8 mouse cellular contexts compared by ENCODE assay signal in the genomic region with DNA sequence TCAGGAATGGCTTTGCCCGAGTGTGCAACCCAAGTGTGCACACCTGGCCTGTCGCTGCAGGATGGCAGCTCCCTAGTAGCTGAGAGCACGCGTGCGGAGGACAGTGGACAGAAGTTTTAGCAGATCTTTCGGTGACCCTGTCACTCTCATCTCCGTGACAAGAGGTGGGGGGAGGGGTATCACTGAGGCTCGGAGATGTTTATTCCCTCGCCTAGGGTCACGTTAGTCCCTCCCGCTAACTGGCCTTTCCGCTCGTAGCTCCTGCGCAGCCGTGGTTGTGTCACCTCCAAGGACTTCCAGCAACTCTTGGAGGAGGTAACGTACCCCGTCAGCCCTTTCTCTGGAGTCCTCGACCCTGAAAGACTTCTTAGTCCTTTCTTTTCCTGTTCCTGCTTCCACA. TPM values are rescaled to one million over a fixed set of nuclear protein-coding genes. Genes with fewer than 3 reads are reported as not detected.
DNase-seq lines count a peak whose midpoint lies in the region; ATAC-seq and TF ChIP-seq lines count a peak whose summit lies in the region.

No protein-coding gene starts in this region.

- TF ChIP-seq EP300 in ES-Bruce4 (IDR thresholded peaks at IDR 0.05; ENCODE audit: insufficient read depth, low read depth, low read length), result no peak

- DNase-seq in embryo, embryonic 10 days (ENCODE audit: low spot score), result peak; percentile 39
- DNase-seq in embryo, embryonic 9.5 days (ENCODE audit: extremely low spot score), result no peak
- peak; percentile 39 to 57 for DNase-seq in kidney, postnatal 36 days
- no peak for DNase-seq in midbrain, embryonic 10.5 days (ENCODE audit: low spot score)
- DNase-seq in B cell, adult 2 months, result no peak

- H3K9me3 ChIP-seq in ES-Bruce4 (replicated peaks; ENCODE audit: control insufficient read depth, insufficient read depth, low read length, poor library complexity, severe bottlenecking), result peaks cover 4% of the 10 kb centered on the region
- H3K9me3 ChIP-seq in midbrain, embryonic 10.5 days (replicated peaks), result no peaks in the 10 kb centered on the region

- peak overlapping the region; percentile 30; the same call in 1 of the 2 replicates for H3K9ac ChIP-seq in ES-Bruce4 (ENCODE audit: low read depth, poor library complexity, severe bottlenecking)

- WGBS in midbrain, embryonic 10.5 days, result 1% methylated on average over 18 of the region's 18 CpGs

- ATAC-seq in erythroid progenitor cell, adult 5-6 weeks (replicated peaks; ENCODE audit: low FRiP score, poor library complexity, severe bottlenecking), result 0 out of 2 replicates have a peak, but pooled peaks have one; percentile 5
- no peak for ATAC-seq in activated CD4-positive, CD25-positive, alpha-beta regulatory T cell, adult 4 months

- no peaks in the 10 kb centered on the region for H3K36me3 ChIP-seq in ES-Bruce4 (ENCODE audit: control insufficient read depth, insufficient read depth, low read length, poor library complexity, severe bottlenecking)
- peaks cover 12% of the 10 kb centered on the region for H3K36me3 ChIP-seq in midbrain, embryonic 10.5 days

- H3K27me3 ChIP-seq in ES-Bruce4 (ENCODE audit: control insufficient read depth, insufficient read depth, low read length, poor library complexity, severe bottlenecking), result no peaks in the 10 kb centered on the region
- H3K27me3 ChIP-seq in midbrain, embryonic 10.5 days (ENCODE audit: low read depth, poor library complexity, severe bottlenecking), result no peaks in the 10 kb centered on the region

- TF ChIP-seq POLR2A in ES-Bruce4 (IDR thresholded peaks at IDR 0.05; ENCODE audit: insufficient read depth, low read length), result no peak

- H3K4me1 ChIP-seq in ES-Bruce4 (ENCODE audit: control insufficient read depth, insufficient read depth, low read length), result peaks cover 5% of the 10 kb centered on the region
- peaks cover 46% of the 10 kb centered on the region for H3K4me1 ChIP-seq in midbrain, embryonic 10.5 days

- no peak overlapping the region for H3K27ac ChIP-seq in ES-Bruce4 (ENCODE audit: insufficient read depth, low read length)
- H3K27ac ChIP-seq in midbrain, embryonic 10.5 days (replicated peaks), result peak overlapping the region; percentile 92

- peak overlapping the region; percentile 76 for H3K4me3 ChIP-seq in ES-Bruce4 (ENCODE audit: low read depth, low read length)
- H3K4me3 ChIP-seq in midbrain, embryonic 10.5 days, result peak overlapping the region; percentile 96

- TF ChIP-seq CTCF in ES-Bruce4 (IDR thresholded peaks at IDR 0.05; ENCODE audit: low read depth, low read length), result no peak

RNA-seq across cellular contexts. Expression of gene Ogfod2, which starts 0.4 kb away (rescaled TPM):
- polyA plus RNA-seq in ES-Bruce4 (2011; ENCODE audit: insufficient read depth, insufficient read length, low read depth, missing spikeins), result 4.6 and 6.0 TPM in 2 replicates
- 2.5 TPM in 1 of 2 replicates, not detected in the other for total RNA-seq in erythroid progenitor cell, adult 5-6 weeks (2015; ENCODE audit: low replicate concordance)
- 3.5 and 15.1 TPM in 2 replicates for total RNA-seq in erythroid progenitor cell, adult 5-6 weeks (2017; ENCODE audit: low replicate concordance)
- 18.1 TPM in 2 replicates for polyA plus RNA-seq in midbrain, embryonic 10.5 days (2016; fragmentation: Nextera tagmentation; extraction: Ambion mirVana)
- 10 to 100 TPM; 16.3 to 21.2 TPM for polyA plus RNA-seq in activated CD4-positive, CD25-positive, alpha-beta regulatory T cell, adult 4 months (2017; shearing (Covaris generic))

RNA-seq across cellular contexts. Expression of gene Arl6ip4, which starts 3.4 kb away (rescaled TPM):
- polyA plus RNA-seq in ES-Bruce4 (2011; ENCODE audit: insufficient read depth, insufficient read length, low read depth, missing spikeins), result 73.7 and 82.5 TPM in 2 replicates
- total RNA-seq in erythroid progenitor cell, adult 5-6 weeks (2015; ENCODE audit: low replicate concordance), result 22.6 and 57.3 TPM in 2 replicates
- total RNA-seq in erythroid progenitor cell, adult 5-6 weeks (2017; ENCODE audit: low replicate concordance), result 21.8 and 56.7 TPM in 2 replicates
- 123 and 132 TPM in 2 replicates for polyA plus RNA-seq in midbrain, embryonic 10.5 days (2016; fragmentation: Nextera tagmentation; extraction: Ambion mirVana)
- 10 to 100 TPM; 59.1 to 76.7 TPM for polyA plus RNA-seq in activated CD4-positive, CD25-positive, alpha-beta regulatory T cell, adult 4 months (2017; shearing (Covaris generic))

RNA-seq across cellular contexts. Expression of gene Abcb9, which starts 16.9 kb away (rescaled TPM):
- polyA plus RNA-seq in ES-Bruce4 (2011; ENCODE audit: insufficient read depth, insufficient read length, low read depth, missing spikeins), result 0.49 and 0.79 TPM in 2 replicates
- total RNA-seq in erythroid progenitor cell, adult 5-6 weeks (2015; ENCODE audit: low replicate concordance), result 22.3 and 24.7 TPM in 2 replicates
- 23.8 and 25.2 TPM in 2 replicates for total RNA-seq in erythroid progenitor cell, adult 5-6 weeks (2017; ENCODE audit: low replicate concordance)
- 0.54 and 1.1 TPM in 2 replicates for polyA plus RNA-seq in midbrain, embryonic 10.5 days (2016; fragmentation: Nextera tagmentation; extraction: Ambion mirVana)
- polyA plus RNA-seq in activated CD4-positive, CD25-positive, alpha-beta regulatory T cell, adult 4 months (2017; shearing (Covaris generic)), result 10 to 100 TPM; 12.0 to 23.4 TPM

Comparison
In these comparisons a context has a peak if more than half of its experiments do, and no peak if none do; other contexts are left out.
1. DNase-seq: peak in embryo, embryonic 10 days (single experiment) and kidney, postnatal 36 days (2 of 2); none in embryo, embryonic 9.5 days (single experiment), midbrain, embryonic 10.5 days (single experiment) and B cell, adult 2 months (0 of 2).